Mouse (Mus musculus) heart, adult 2 months (tissue): Measurements from ENCODE around the gene Ubqlnl.

Experiments
- CTCF ChIP-seq: fragments of 200-600 bp; IDR thresholded peaks from 2 replicates; pipeline ENCODE4 v1.8.1; 2022; ENCODE audit warnings: antibody characterized with exemption, mild to moderate bottlenecking, moderate library complexity
- POLR2A ChIP-seq: fragments of 200-500 bp; IDR thresholded peaks from 2 replicates; pipeline ENCODE4 v1.6.1; 2011; ENCODE audit warnings: mild to moderate bottlenecking, low read depth, low read length, control low read depth; ENCODE audit not compliant: insufficient read depth

- no peak for TF ChIP-seq CTCF
- TF ChIP-seq POLR2A: no peak
These were observed 19.4 kb upstream of the Ubqlnl start for GRCm38 (mm10) chr7:104169634-104170204.
